Mouse (Mus musculus) small intestine, adult 2 months (tissue): ENCODE measurements around the gene Gpr1. TPM values are rescaled to one million over a fixed set of nuclear protein-coding genes. Genes with fewer than 3 reads are reported as not detected.

ENCODE experiments used
- H3K27ac ChIP-seq: fragments of 200-500 bp; 2 replicates; pipeline ENCODE4 v1.5.1; 2012; ENCODE audit warnings: low read depth, low read length, control low read depth, inconsistent platforms; ENCODE audit not compliant: insufficient read depth
- H3K27me3 ChIP-seq: fragments of 200-500 bp; 2 replicates; pipeline ENCODE4 v1.6.1; 2012; ENCODE audit warnings: mild to moderate bottlenecking, moderate library complexity, low read length, inconsistent platforms; ENCODE audit not compliant: control insufficient read depth, insufficient read depth
- H3K36me3 ChIP-seq: fragments of 200-500 bp; 2 replicates; pipeline ENCODE4 v1.6.1; 2012; ENCODE audit warnings: mild to moderate bottlenecking, low read length, control low read depth, inconsistent platforms; ENCODE audit not compliant: control insufficient read depth, insufficient read depth
- H3K4me1 ChIP-seq: fragments of 200-500 bp; 2 replicates; pipeline ENCODE4 v1.6.1; 2012; ENCODE audit warnings: low read length, inconsistent platforms, mixed read lengths; ENCODE audit not compliant: control insufficient read depth, insufficient read depth, insufficient read length
- H3K4me3 ChIP-seq: fragments of 200-500 bp; 2 replicates; pipeline ENCODE4 v1.5.1; 2012; ENCODE audit warnings: low read depth, mild to moderate bottlenecking, control low read depth, inconsistent platforms, low read length, moderate library complexity
- CTCF ChIP-seq: fragments of 200-500 bp; IDR thresholded peaks from 2 replicates; pipeline ENCODE4 v1.5.1; 2012; ENCODE audit warnings: low read depth, mild to moderate bottlenecking, control low read depth, inconsistent platforms, low read length, moderate library complexity, mixed read lengths; ENCODE audit not compliant: insufficient replicate concordance, insufficient read length; ENCODE audit errors: extremely low read depth
- POLR2A ChIP-seq: fragments of 200-500 bp; IDR thresholded peaks from 2 replicates; pipeline ENCODE4 v1.6.1; 2012; ENCODE audit warnings: low read depth, mild to moderate bottlenecking, control low read depth, inconsistent platforms, low read length, moderate library complexity
- WGBS: fragments of 180-500 bp; shearing (Covaris S2); methylation state at CpG from one replicate; pipeline ENCODE4 v1.1.7; 2018; 5-methylcytosine and 5-hydroxymethylcytosine counted together
- polyA plus RNA-seq: library from polyadenylated mRNA; depleted of rRNA; stranded (reverse); fragments of >200 nt; gene quantifications from 2 replicates; pipeline ENCODE4 v1.2.3, GENCODE M21; 2012

The Gpr1 gene
- polyA plus RNA-seq, 1 experiment: not detected

DNA sequence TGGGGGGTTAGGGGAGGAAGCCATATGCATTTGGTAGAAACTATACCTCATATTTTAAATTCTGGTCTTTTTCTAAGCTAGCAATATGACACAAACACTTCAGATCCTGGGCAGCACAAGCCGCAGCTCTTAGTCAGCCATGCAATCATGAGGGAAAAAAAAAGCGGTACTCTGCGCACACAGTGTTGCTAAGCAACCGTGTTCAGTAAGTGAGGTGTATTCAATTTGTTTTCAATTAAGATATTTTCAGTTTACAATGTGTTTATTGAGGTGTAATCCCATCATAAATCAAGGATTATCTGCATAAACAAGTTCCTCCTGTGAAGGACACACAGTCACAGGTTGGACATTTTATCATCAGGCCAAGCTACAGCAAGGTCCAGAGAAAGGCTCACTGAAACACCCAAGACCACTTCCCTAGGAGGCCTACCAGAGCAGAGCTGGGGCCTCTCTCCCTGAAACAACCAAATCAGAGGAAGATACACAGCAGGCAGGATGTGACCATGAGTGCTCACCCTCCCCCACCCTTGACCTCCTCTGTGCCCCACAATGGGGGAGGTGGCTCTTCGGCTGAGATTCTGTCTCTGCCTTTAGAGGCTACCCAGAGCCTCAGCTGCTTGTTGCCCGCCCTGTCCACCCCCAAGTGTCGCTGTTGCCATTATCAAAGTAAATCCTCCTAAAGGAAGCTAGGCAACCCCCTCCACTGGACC, 10.2 kb downstream of the Gpr1 start:
- H3K27me3 ChIP-seq: no peaks in the 10 kb centered on the region
- H3K27ac ChIP-seq: no peak overlapping the region
- WGBS: 20% methylated on average over 7 of the region's 7 CpGs
- no peak overlapping the region for H3K4me3 ChIP-seq
- no peaks in the 10 kb centered on the region for H3K36me3 ChIP-seq
- TF ChIP-seq CTCF: no peak
- TF ChIP-seq POLR2A: no peak
- H3K4me1 ChIP-seq: no peaks in the 10 kb centered on the region

- Histone ChIP-seq H3K4me3 (no peak overlapping the region), H3K27me3 (no peaks in the 10 kb centered on the region), H3K4me1 (no peaks in the 10 kb centered on the region), H3K36me3 (no peaks in the 10 kb centered on the region), H3K27ac (no peak overlapping the region)
- WGBS: 100% methylated on average over 1 of the region's 1 CpGs
- TF ChIP-seq POLR2A (no peak), CTCF (no peak)
Measured at GRCm38 (mm10) chr1:63203471-63203870, 10.9 kb downstream of the Gpr1 start.

DNA sequence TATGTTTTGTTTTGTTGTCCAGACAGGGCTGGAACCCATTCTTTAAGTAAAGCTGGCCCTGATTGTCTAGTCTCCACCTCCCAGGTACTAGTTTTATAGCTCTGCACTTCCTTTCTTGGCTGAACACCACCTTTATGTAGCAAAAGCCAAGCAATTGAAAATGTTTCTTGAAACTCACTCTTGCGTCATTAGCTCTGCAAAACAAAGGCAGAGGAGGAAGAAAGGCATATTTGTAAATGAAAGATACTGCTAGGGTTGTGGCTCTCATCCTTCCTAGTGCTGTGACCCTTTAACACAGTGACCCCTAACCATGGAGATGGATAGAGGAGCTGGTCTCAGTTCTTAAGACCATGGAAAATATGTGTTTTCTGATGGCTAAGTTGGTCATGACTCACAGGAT, 12.7 kb downstream of the Gpr1 start:
- Histone ChIP-seq H3K4me1 (no peaks in the 10 kb centered on the region), H3K27ac (no peak overlapping the region), H3K4me3 (no peak overlapping the region), H3K36me3 (no peaks in the 10 kb centered on the region), H3K27me3 (no peaks in the 10 kb centered on the region)
- 73% methylated on average over 1 of the region's 1 CpGs for WGBS
- TF ChIP-seq CTCF (no peak), POLR2A (no peak)

DNA sequence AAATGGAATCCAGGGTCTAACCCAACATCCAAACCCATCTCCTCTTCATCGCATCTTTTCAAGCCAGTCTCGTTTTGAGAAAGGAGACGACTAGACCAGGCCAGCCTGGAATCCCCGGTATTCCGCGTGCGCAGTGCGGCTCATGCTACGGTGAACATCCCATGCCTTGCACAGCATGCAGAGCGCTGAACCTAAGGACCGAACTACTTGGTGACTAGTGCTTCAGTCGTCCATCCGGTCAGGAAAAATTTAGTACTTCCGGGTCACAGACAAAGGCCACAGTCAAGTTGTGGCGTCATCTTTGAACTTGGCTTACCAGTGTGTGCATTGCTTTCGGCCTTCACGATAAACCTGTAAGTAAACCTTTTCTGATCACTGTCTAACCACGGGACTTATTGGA, 14.0 kb downstream of the Gpr1 start:
- TF ChIP-seq POLR2A (no peak), CTCF (no peak)
- H3K4me3 ChIP-seq: no peak overlapping the region
- WGBS: 93% methylated on average over 18 of the region's 18 CpGs
- no peak overlapping the region for H3K27ac ChIP-seq
- no peaks in the 10 kb centered on the region for H3K27me3 ChIP-seq
- H3K36me3 ChIP-seq: no peaks in the 10 kb centered on the region
- H3K4me1 ChIP-seq: no peaks in the 10 kb centered on the region

DNA sequence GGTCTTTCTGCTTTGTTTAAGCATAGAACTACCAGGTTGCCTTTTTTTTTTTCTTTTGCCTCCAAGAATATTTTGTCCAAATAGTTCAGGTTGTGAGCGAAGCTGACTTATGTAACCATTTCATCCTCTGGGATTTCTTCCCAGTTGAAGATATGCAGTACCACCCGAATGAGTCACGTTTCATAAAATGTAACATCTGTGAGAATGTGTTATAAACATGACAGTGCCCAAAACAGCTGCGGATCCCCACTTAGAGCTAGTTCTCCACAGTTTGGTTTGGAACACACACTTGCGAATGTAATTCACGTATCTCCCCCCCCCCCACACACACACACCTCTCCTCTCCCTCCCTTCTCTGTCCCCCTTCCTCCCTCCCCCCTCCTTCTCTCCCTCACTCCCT, 15.0 kb downstream of the Gpr1 start:
- Histone ChIP-seq H3K27ac (no peak overlapping the region), H3K27me3 (no peaks in the 10 kb centered on the region), H3K36me3 (no peaks in the 10 kb centered on the region), H3K4me3 (no peak overlapping the region), H3K4me1 (no peaks in the 10 kb centered on the region)
- TF ChIP-seq POLR2A: no peak
- TF ChIP-seq CTCF: no peak
- 85% methylated on average over 6 of the region's 6 CpGs for WGBS

DNA sequence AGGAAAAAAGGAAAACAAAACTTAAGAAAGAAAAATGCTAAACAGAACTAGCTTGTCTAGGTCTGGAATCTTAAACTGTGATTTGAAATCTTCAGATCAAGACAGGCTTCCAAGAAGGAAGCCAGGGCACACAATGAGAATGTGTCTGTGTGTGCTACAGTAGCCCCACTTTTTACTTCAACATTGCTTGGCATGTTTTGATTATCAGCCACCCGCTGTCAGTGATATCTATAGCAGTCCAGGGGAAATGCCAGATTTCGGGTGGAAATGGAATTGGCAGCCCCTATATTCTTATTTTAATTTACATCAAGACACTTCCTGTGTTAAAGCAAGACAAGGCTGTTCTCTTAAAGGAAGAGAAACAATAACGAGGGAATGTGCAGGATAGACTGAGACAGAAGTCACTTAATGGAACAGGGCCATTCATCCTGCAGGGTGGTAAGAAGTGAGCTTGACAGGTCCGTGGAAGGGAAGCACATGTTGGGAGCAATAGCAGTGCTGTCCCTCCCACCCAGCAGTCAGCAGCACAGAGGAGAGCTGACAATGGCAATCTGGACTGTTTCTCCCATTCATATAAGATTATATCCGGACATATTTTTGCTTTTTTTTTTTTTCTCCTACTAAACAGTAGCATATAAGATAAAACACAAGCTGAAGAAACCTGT, 18.4 kb downstream of the Gpr1 start:
- H3K36me3 ChIP-seq: no peaks in the 10 kb centered on the region
- no peak overlapping the region for H3K4me3 ChIP-seq
- no peak for TF ChIP-seq POLR2A
- no peak for TF ChIP-seq CTCF
- no peaks in the 10 kb centered on the region for H3K27me3 ChIP-seq
- H3K27ac ChIP-seq: no peak overlapping the region
- WGBS: 45% methylated on average over 5 of the region's 5 CpGs
- H3K4me1 ChIP-seq: no peaks in the 10 kb centered on the region

GRCm38 (mm10) chr1:63192306-63193065, 21.9 kb downstream of the Gpr1 start:
- 57% methylated on average over 11 of the region's 11 CpGs for WGBS

More at GRCm38 (mm10) chr1:63192306-63193065, 21.9 kb downstream of the Gpr1 start:
- Histone ChIP-seq H3K4me3 (no peak overlapping the region), H3K27me3 (no peaks in the 10 kb centered on the region), H3K4me1 (no peaks in the 10 kb centered on the region), H3K36me3 (no peaks in the 10 kb centered on the region), H3K27ac (no peak overlapping the region)
- TF ChIP-seq POLR2A (no peak), CTCF (no peak)
